Mouse (Mus musculus): ENCODE measurements around the gene Prr5l. TPM values are rescaled to one million over a fixed set of nuclear protein-coding genes. Genes with fewer than 3 reads are reported as not detected.

Gene Prr5l
- polyA plus RNA-seq, 2 experiments = 1.4 to 1.7 TPM

DNA sequence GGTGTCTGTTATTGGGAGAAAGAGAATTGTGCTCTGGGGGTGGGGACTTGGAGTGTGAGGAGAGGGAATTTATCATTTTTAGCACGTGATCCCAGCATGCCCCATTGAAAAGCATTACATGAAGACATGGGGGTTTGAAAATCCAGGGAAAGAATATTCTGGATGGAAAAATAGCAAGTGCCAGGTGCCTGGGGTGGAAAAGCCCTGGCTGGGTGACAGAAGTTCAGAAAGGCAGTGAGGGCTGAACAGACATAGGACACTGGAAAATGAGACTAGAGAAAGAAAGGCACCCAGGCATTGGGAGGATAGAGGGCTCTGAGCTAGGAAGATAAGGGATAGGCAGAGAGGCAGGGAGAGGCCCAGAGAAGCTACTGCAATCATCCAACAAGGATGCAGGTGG is 62.0 kb downstream of the Prr5l start:
- ATAC-seq (ENCODE audit: insufficient read depth) = no peak
- 39% methylated on average over 1 of the region's 1 CpGs for WGBS (ENCODE audit: insufficient replicate concordance)
- DNase-seq (ENCODE audit: low read depth in 3 of 3, low spot score in 3 of 3) = no peak
- Histone ChIP-seq H3K27ac (no peak overlapping the region), H3K27me3 (ENCODE audit: control insufficient read depth, insufficient read depth, low read length) (no peaks in the 10 kb centered on the region), H3K9me3 (ENCODE audit: control insufficient read depth, low read length) (no peaks in the 10 kb centered on the region), H3K4me3 (ENCODE audit: insufficient read depth in 1 of 2, low read depth in 2 of 2, low read length in 2 of 2) (no peak overlapping the region), H3K36me3 (replicated peaks; ENCODE audit: control insufficient read depth, insufficient read depth, low read depth) (no peaks in the 10 kb centered on the region), H3K4me2 (ENCODE audit: low read depth) (no peak overlapping the region), H3K9ac (replicated peaks) (no peak overlapping the region), H3K4me1 (replicated peaks; ENCODE audit: control insufficient read depth in 2 of 2, insufficient read depth in 2 of 2, low read length in 1 of 2) (peaks cover 0 to 7% of the 10 kb centered on the region in 2 experiments; a peak in 2 of 4 replicates)
- TF ChIP-seq EP300 (IDR thresholded peaks at IDR 0.05; ENCODE audit: low read depth) = no peak
- no peak for TF ChIP-seq CTCF (IDR thresholded peaks at IDR 0.05; ENCODE audit: low read depth)

GRCm38 (mm10) chr2:101818986-101819764 is 63.7 kb downstream of the Prr5l start:
- Histone ChIP-seq H3K27me3 (ENCODE audit: control insufficient read depth, insufficient read depth, low read length) (no peaks in the 10 kb centered on the region), H3K27ac (no peak overlapping the region), H3K9me3 (ENCODE audit: control insufficient read depth, low read length) (no peaks in the 10 kb centered on the region), H3K4me1 (replicated peaks; ENCODE audit: control insufficient read depth in 2 of 2, insufficient read depth in 2 of 2, low read length in 1 of 2) (peaks cover 0 to 8% of the 10 kb centered on the region in 2 experiments; a peak in 2 of 4 replicates), H3K4me2 (ENCODE audit: low read depth) (no peak overlapping the region), H3K9ac (replicated peaks) (no peak overlapping the region), H3K36me3 (replicated peaks; ENCODE audit: control insufficient read depth, insufficient read depth, low read depth) (no peaks in the 10 kb centered on the region), H3K4me3 (ENCODE audit: insufficient read depth in 1 of 2, low read depth in 2 of 2, low read length in 2 of 2) (no peak overlapping the region)
- DNase-seq (ENCODE audit: low read depth in 3 of 3, low spot score in 3 of 3) = no peak
- WGBS (ENCODE audit: insufficient replicate concordance) = 47% methylated on average over 7 of the region's 7 CpGs
- ATAC-seq (ENCODE audit: insufficient read depth) = no peak
- TF ChIP-seq CTCF (IDR thresholded peaks at IDR 0.05; ENCODE audit: low read depth) = no peak
- no peak for TF ChIP-seq EP300 (IDR thresholded peaks at IDR 0.05; ENCODE audit: low read depth)

- Histone ChIP-seq H3K9me3 (ENCODE audit: control insufficient read depth, low read length) (no peaks in the 10 kb centered on the region), H3K4me2 (ENCODE audit: low read depth) (no peak overlapping the region), H3K27ac (no peak overlapping the region), H3K9ac (replicated peaks) (no peak overlapping the region), H3K4me1 (replicated peaks; ENCODE audit: control insufficient read depth in 2 of 2, insufficient read depth in 2 of 2, low read length in 1 of 2) (peaks cover 0 to 7% of the 10 kb centered on the region in 2 experiments; a peak in 2 of 4 replicates), H3K36me3 (replicated peaks; ENCODE audit: control insufficient read depth, insufficient read depth, low read depth) (no peaks in the 10 kb centered on the region), H3K4me3 (ENCODE audit: insufficient read depth in 1 of 2, low read depth in 2 of 2, low read length in 2 of 2) (no peak overlapping the region), H3K27me3 (ENCODE audit: control insufficient read depth, insufficient read depth, low read length) (no peaks in the 10 kb centered on the region)
- ATAC-seq (ENCODE audit: insufficient read depth) = no peak
- WGBS (ENCODE audit: insufficient replicate concordance) = 44% methylated on average over 3 of the region's 3 CpGs
- DNase-seq (ENCODE audit: low read depth in 3 of 3, low spot score in 3 of 3) = no peak
- TF ChIP-seq CTCF (IDR thresholded peaks at IDR 0.05; ENCODE audit: low read depth) = no peak
- no peak for TF ChIP-seq EP300 (IDR thresholded peaks at IDR 0.05; ENCODE audit: low read depth)
Observed at GRCm38 (mm10) chr2:101816646-101817308, 66.0 kb downstream of the Prr5l start.

DNA sequence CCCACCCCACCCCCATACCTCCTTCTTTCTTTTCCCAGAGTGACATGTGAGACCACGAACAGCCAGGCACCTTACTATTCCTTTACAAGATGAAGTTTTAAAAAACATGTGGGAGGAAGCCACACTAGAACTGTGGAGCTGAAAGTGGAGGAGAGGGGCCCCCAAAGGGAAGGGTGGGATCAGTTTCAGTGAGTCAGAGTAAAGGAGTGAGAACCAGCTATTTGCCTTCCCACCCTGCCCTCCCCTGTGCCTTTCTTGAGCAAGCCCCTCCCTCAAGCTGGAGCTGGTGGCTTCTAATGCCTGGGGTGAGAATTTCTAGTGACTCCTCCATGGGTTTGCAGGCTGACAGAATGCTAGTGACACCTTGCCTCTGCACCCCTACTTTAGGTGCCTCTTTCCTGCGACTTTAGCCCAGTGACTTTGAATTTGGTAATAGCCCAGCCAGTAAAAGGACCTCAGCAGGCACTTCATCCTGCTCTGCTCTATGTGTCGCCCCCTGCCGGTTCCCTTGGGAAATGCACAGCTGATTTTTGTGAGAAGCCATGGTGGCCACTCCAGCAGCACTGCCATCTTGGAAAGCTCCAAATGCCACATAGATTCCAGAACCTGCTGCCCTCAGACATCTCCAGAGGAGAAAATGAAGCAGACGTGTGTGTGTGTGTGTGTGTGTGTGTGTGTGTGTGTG is 67.4 kb downstream of the Prr5l start:
- Histone ChIP-seq H3K36me3 (replicated peaks; ENCODE audit: control insufficient read depth, insufficient read depth, low read depth) (no peaks in the 10 kb centered on the region), H3K4me1 (replicated peaks; ENCODE audit: control insufficient read depth in 2 of 2, insufficient read depth in 2 of 2, low read length in 1 of 2) (peaks cover 0 to 7% of the 10 kb centered on the region in 2 experiments; a peak in 2 of 4 replicates), H3K9ac (replicated peaks) (no peak overlapping the region), H3K4me2 (ENCODE audit: low read depth) (no peak overlapping the region), H3K27me3 (ENCODE audit: control insufficient read depth, insufficient read depth, low read length) (no peaks in the 10 kb centered on the region), H3K4me3 (ENCODE audit: insufficient read depth in 1 of 2, low read depth in 2 of 2, low read length in 2 of 2) (no peak overlapping the region), H3K9me3 (ENCODE audit: control insufficient read depth, low read length) (no peaks in the 10 kb centered on the region), H3K27ac (no peak overlapping the region)
- DNase-seq (ENCODE audit: low read depth in 3 of 3, low spot score in 3 of 3) (no peak), ATAC-seq (ENCODE audit: insufficient read depth) (no peak)
- TF ChIP-seq EP300 (IDR thresholded peaks at IDR 0.05; ENCODE audit: low read depth) (no peak), CTCF (IDR thresholded peaks at IDR 0.05; ENCODE audit: low read depth) (peak; percentile 76)
- 26% methylated on average over 5 of the region's 5 CpGs for WGBS (ENCODE audit: insufficient replicate concordance)

GRCm38 (mm10) chr2:101814272-101814625 is 68.6 kb downstream of the Prr5l start:
- Histone ChIP-seq H3K4me1 (replicated peaks; ENCODE audit: control insufficient read depth in 2 of 2, insufficient read depth in 2 of 2, low read length in 1 of 2) (peaks cover 0 to 6% of the 10 kb centered on the region in 2 experiments; a peak in 2 of 4 replicates), H3K27ac (no peak overlapping the region)
- TF ChIP-seq CTCF (IDR thresholded peaks at IDR 0.05; ENCODE audit: low read depth) (no peak), EP300 (IDR thresholded peaks at IDR 0.05; ENCODE audit: low read depth) (no peak)

More at GRCm38 (mm10) chr2:101814272-101814625, 68.6 kb downstream of the Prr5l start:
- ATAC-seq (ENCODE audit: insufficient read depth) (no peak), DNase-seq (ENCODE audit: low read depth in 3 of 3, low spot score in 3 of 3) (no peak)
- Histone ChIP-seq H3K36me3 (replicated peaks; ENCODE audit: control insufficient read depth, insufficient read depth, low read depth) (no peaks in the 10 kb centered on the region), H3K9ac (replicated peaks) (no peak overlapping the region), H3K27me3 (ENCODE audit: control insufficient read depth, insufficient read depth, low read length) (no peaks in the 10 kb centered on the region), H3K4me3 (ENCODE audit: insufficient read depth in 1 of 2, low read depth in 2 of 2, low read length in 2 of 2) (no peak overlapping the region), H3K4me2 (ENCODE audit: low read depth) (no peak overlapping the region), H3K9me3 (ENCODE audit: control insufficient read depth, low read length) (no peaks in the 10 kb centered on the region)
- 32% methylated on average over 5 of the region's 5 CpGs for WGBS (ENCODE audit: insufficient replicate concordance)
